Mouse (Mus musculus) liver, embryonic 14.5 days (tissue): ENCODE measurements around the gene Nhsl2.

Experiments
- CTCF ChIP-seq: IDR thresholded peaks from 2 replicates; pipeline ENCODE4 v1.5.1; 2016; ENCODE audit warnings: antibody characterized with exemption, low read depth, control low read depth
- EP300 ChIP-seq: IDR thresholded peaks from 2 replicates; pipeline ENCODE4 v1.6.1; 2016; ENCODE audit warnings: antibody characterized with exemption, low read depth

DNA sequence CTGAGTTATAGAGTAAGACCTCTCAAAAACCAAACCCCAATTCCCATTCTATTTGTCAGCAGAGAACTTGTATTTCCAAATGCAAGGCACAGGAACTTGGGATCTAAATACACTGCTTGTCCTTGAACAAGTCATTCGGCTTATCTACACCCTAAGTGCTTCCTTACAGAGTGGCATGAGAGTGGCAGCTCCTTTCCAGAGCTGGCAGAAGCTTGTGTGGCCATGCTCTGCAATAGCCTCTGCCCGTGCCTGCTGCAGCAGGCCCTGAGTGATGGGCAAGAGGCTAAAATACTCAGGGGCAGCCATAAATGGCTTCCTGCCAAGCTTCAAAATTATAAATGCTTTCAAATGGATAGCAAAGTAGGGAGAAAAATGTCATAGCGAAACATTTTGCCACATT, 123.8 kb downstream of the Nhsl2 start:
- TF ChIP-seq CTCF (no peak), EP300 (no peak)
